Mouse (Mus musculus) G1E (cell line): ENCODE data around the gene Kif1a. TPM values are rescaled to one million over a fixed set of nuclear protein-coding genes. Genes with fewer than 3 reads are reported as not detected.

Experiments used
- ATAC-seq: 2 replicates; pipeline ENCODE4 v1.8.0; 2016; ENCODE audit warnings: mild to moderate bottlenecking; ENCODE audit not compliant: insufficient number of reproducible peaks, poor library complexity, low FRiP score, severe bottlenecking; ENCODE audit errors: extremely low read depth
- DNase-seq: peaks from one replicate; pipeline ENCODE4 v3.0.0; 2012; ENCODE audit warnings: low spot score
- H3K27me3 ChIP-seq: 2 replicates; pipeline ENCODE4 v1.6.1; 2012; ENCODE audit warnings: mild to moderate bottlenecking, low read length, inconsistent platforms; ENCODE audit not compliant: insufficient read depth
- H3K36me3 ChIP-seq: replicated peaks from 2 replicates; pipeline ENCODE3; 2012; ENCODE audit warnings: mild to moderate bottlenecking, inconsistent platforms
- H3K4me1 ChIP-seq: 2 replicates; pipeline ENCODE4 v1.6.1; 2012; ENCODE audit warnings: low read depth, low read length, inconsistent platforms, mixed read lengths; ENCODE audit not compliant: insufficient read depth
- H3K4me3 ChIP-seq: 2 replicates; pipeline ENCODE4 v1.5.1; 2012; ENCODE audit warnings: low read depth, mild to moderate bottlenecking, inconsistent platforms, low read length, moderate library complexity, mixed read lengths
- H3K9me3 ChIP-seq: replicated peaks from 2 replicates; pipeline ENCODE4 v1.6.1; 2012; ENCODE audit warnings: inconsistent platforms
- CTCF ChIP-seq: IDR thresholded peaks from 2 replicates; pipeline ENCODE4 v1.5.1; 2012; ENCODE audit warnings: low read depth, low read length, inconsistent platforms, mixed read lengths
- GATA1 ChIP-seq: IDR thresholded peaks from 2 replicates; pipeline ENCODE4 v1.6.1; 2012; ENCODE audit warnings: borderline replicate concordance, low read length, inconsistent platforms, mixed read lengths
- GATA2 ChIP-seq: IDR thresholded peaks from 2 replicates; pipeline ENCODE4 v1.6.1; 2012; ENCODE audit warnings: low read depth, low read length, inconsistent platforms, borderline replicate concordance
- POLR2AphosphoS5 ChIP-seq: IDR thresholded peaks from 2 replicates; pipeline ENCODE4 v1.6.1; 2012; ENCODE audit warnings: low read depth, low read length, inconsistent platforms; ENCODE audit not compliant: insufficient replicate concordance
- TAL1 ChIP-seq: conservative IDR thresholded peaks from 2 replicates; pipeline ENCODE4 v1.6.1; 2012; ENCODE audit warnings: low read depth, low read length, inconsistent platforms, mixed read lengths
- polyA plus RNA-seq: library from polyadenylated mRNA; stranded (reverse); fragments of >175 nt; gene quantifications from 2 replicates; pipeline ENCODE4 v1.2.3, GENCODE M21; 2012
- total RNA-seq, 2 experiments: library from RNA; stranded (forward) in 1 of 2; stranded (reverse) in 1 of 2; fragments of 200-1000 nt in 1 of 2; fragments of >200 nt in 1 of 2; fragmentation: Nextera tagmentation in 1 of 2; gene quantifications; 2 replicates each; pipeline ENCODE4 v1.2.3; 2014 to 2017

Kif1a gene
- total and polyA plus RNA-seq, 3 experiments, result under 0.01 to 0.05 TPM; not detected in 1

DNA sequence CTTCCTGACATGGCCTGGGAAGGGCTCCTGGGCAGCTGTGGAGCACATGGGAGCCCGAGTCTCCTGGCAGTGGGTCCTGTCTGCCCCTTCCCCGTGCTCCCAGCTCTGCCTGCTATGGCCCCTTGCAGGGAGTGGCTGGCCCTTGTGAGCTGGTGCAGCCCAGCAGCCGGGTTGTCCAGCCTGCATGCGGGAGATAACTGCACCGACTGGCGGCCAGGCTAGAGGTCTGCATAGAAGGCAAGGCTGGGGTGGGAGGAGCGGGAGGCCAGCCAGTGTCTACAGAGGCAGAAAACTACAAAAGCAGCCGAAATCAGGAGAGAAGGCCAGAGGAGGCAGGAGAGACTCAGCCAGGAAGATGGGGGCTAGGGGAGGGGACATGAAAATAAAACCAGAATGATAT is 67.8 kb downstream of the Kif1a start:
- 0 out of 2 replicates have a peak overlapping the region, but pooled peaks have one; percentile 1 for H3K4me3 ChIP-seq
- ATAC-seq (no peak), DNase-seq (no peak)
- H3K4me1 ChIP-seq, result no peaks in the 10 kb centered on the region
- H3K36me3 ChIP-seq, result no peaks in the 10 kb centered on the region
- H3K27me3 ChIP-seq, result peaks cover 13% of the 10 kb centered on the region
- TF ChIP-seq GATA1 (no peak), GATA2 (no peak), CTCF (no peak), POLR2AphosphoS5 (no peak), TAL1 (no peak)
- H3K9me3 ChIP-seq, result no peaks in the 10 kb centered on the region

DNA sequence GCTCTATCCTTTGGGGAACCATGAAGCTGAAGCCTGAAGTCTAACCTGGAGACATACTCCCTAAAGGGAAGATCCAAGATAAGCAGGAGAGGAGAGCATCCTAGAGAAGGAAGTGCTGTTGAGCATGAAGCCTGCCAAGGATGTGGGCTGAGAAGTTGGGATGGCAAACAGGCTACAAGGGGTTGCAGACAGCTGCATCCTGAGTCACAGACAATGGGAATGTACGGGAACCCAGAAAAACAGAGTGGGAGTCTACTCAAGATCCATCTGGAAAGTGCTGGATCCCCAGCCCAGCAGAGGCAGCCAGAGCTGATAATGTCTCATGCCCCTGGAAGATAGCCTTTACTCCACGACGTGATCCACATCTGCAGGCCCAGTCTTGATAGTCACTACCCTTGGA is 70.6 kb downstream of the Kif1a start:
- H3K4me1 ChIP-seq, result no peaks in the 10 kb centered on the region
- no peak overlapping the region for H3K4me3 ChIP-seq
- H3K9me3 ChIP-seq, result no peaks in the 10 kb centered on the region
- peaks cover 13% of the 10 kb centered on the region for H3K27me3 ChIP-seq
- DNase-seq (no peak), ATAC-seq (no peak)
- H3K36me3 ChIP-seq, result no peaks in the 10 kb centered on the region
- TF ChIP-seq POLR2AphosphoS5 (no peak), GATA2 (no peak), TAL1 (no peak), GATA1 (no peak), CTCF (no peak)

DNA sequence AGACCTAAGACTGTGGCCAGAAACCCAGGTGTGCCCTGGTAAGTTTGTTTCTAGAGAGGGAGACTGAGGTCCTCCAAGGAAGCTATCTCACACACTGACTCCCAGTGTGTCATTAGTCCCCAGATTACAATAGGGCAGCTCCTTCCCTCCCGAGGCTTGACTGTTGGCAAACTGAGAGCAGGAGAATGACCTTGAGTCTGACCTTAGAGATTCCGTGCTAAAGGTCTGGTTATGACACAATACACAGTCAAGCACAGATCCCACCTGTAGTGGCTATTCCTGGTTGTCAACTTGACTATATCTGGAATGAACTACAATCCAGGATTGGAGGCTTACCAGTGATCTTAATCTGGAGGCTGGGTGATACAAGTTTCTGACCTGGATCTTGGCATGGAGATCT is 71.7 kb downstream of the Kif1a start:
- TF ChIP-seq GATA2 (no peak), CTCF (no peak), POLR2AphosphoS5 (no peak), TAL1 (no peak), GATA1 (no peak)
- Histone ChIP-seq H3K4me1 (no peaks in the 10 kb centered on the region), H3K27me3 (peaks cover 13% of the 10 kb centered on the region), H3K36me3 (no peaks in the 10 kb centered on the region), H3K4me3 (no peak overlapping the region), H3K9me3 (no peaks in the 10 kb centered on the region)
- DNase-seq, result no peak
- ATAC-seq, result no peak

DNA sequence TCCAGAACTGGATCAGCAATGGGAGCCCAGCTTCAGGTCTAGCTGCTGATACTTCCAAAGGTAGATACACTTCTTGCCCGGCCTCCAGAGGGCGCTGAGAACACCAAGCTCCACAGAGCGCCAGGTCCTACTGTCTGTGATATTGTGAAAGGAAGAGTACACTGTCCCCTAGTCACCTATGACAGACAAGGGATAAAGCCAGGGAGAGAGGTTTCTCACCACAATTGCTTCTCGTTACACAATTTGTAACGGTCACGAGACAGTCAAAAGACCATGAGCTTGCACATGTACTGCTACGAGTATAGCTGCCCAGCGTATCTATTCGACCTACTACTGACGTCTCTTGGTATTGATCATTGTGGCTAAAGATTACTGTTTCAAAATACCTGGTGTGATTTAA is 72.4 kb downstream of the Kif1a start:
- no peaks in the 10 kb centered on the region for H3K36me3 ChIP-seq
- ATAC-seq (no peak), DNase-seq (no peak)
- no peaks in the 10 kb centered on the region for H3K4me1 ChIP-seq
- TF ChIP-seq POLR2AphosphoS5 (no peak), CTCF (no peak), GATA2 (no peak)
- H3K9me3 ChIP-seq, result no peaks in the 10 kb centered on the region
- H3K4me3 ChIP-seq, result no peak overlapping the region
- peaks cover 10% of the 10 kb centered on the region for H3K27me3 ChIP-seq

DNA sequence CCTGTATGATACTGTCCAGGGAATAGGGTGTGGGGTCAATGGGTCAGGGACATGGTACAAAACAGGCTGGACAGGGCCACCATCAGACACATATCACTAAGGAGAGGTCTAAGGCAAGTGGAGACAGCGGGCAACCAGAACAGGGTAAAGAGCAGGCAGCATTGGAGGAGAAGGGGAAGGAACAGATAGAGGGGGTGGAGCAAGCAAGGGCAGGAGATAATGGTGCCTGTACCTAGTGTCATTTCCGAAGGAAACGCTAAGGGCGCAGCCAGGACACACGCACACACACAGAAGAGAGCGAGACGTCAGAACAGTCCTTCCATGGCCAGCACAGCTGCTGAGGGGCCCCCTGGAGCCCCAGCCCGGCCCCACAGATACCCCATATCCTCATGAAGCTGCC is 75.2 kb downstream of the Kif1a start:
- Histone ChIP-seq H3K27me3 (peaks cover 11% of the 10 kb centered on the region; the same call in 1 of the 2 replicates), H3K4me1 (no peaks in the 10 kb centered on the region), H3K9me3 (no peaks in the 10 kb centered on the region), H3K4me3 (no peak overlapping the region), H3K36me3 (no peaks in the 10 kb centered on the region)
- no peak for ATAC-seq
- TF ChIP-seq GATA2 (no peak), CTCF (no peak)
- DNase-seq, result no peak

DNA sequence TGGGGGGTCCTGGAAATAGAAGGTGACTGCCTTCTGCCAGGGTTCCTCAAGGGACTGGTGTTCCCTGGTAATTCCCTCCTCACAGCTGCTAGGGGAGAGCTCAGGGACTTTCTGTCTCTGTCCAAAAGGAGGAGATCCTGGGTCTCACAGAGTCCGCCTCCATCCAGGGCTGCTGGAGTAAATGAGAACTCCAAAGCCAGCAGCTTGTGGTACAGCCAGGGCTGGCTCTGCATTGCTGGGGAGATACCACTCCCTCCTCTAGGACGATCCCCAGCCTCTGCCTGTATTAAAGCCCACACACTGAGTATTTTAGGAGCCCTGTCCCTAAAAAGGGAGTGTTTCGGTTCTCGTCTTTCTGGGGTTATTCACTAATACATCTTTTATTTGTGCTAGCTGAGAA is 81.1 kb downstream of the Kif1a start:
- Histone ChIP-seq H3K36me3 (no peaks in the 10 kb centered on the region), H3K4me3 (no peak overlapping the region), H3K9me3 (no peaks in the 10 kb centered on the region), H3K27me3 (peaks cover 13% of the 10 kb centered on the region; the same call in 1 of the 2 replicates), H3K4me1 (no peaks in the 10 kb centered on the region)
- TF ChIP-seq CTCF (no peak), POLR2AphosphoS5 (no peak), GATA2 (no peak), GATA1 (no peak), TAL1 (no peak)
- DNase-seq, result no peak
- no peak for ATAC-seq

DNA sequence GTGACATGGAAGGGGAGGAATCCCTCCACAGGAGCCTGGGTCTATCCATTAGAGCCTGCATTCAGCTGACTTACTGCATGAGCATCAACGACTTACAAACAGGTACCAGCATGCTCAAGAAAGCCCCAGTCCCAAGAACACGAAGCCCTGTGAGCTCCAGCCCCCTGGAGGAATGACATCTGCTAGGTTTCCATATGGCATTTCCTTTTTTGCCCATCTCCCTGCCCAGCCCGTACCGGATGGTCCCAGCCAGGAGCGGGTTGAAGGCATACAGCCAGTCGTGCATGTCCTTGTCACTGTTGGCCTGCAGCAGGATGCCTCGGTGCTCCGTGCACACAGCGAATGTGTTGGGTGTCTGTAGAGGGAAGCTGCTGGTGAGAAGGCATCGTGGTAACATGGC is 83.0 kb downstream of the Kif1a start:
- ATAC-seq (no peak), DNase-seq (no peak)
- Histone ChIP-seq H3K4me1 (no peaks in the 10 kb centered on the region), H3K27me3 (peaks cover 13% of the 10 kb centered on the region; the same call in 1 of the 2 replicates), H3K36me3 (no peaks in the 10 kb centered on the region), H3K4me3 (no peak overlapping the region), H3K9me3 (no peaks in the 10 kb centered on the region)
- no peak for TF ChIP-seq CTCF
- TF ChIP-seq TAL1, result no peak
- no peak for TF ChIP-seq POLR2AphosphoS5
- TF ChIP-seq GATA1, result no peak
- TF ChIP-seq GATA2, result no peak
